Comparison of ENCODE assay signal across 8 mouse cellular contexts in genomic region chr3:89458965-89459807, GRCm38 (mm10). TPM values are rescaled to one million over a fixed set of nuclear protein-coding genes. Genes with fewer than 3 reads are reported as not detected.
DNase-seq lines count a peak whose midpoint lies in the region; ATAC-seq and TF ChIP-seq lines count a peak whose summit lies in the region.

No protein-coding gene starts in this region.

- H3K4me2 ChIP-seq in forebrain, embryonic 13.5 days, result peak overlapping the region; percentile 82
- H3K4me2 ChIP-seq in liver, embryonic 15.5 days, result peak overlapping the region; percentile 91
- H3K4me2 ChIP-seq in neural tube, embryonic 11.5 days (ENCODE audit: low read depth), result peak overlapping the region; percentile 74
- peak overlapping the region; percentile 79 for H3K4me2 ChIP-seq in stomach, embryonic 16.5 days (ENCODE audit: low read depth, low read length)

- H3K36me3 ChIP-seq in ES-Bruce4 (ENCODE audit: control insufficient read depth, insufficient read depth, low read length, poor library complexity, severe bottlenecking), result no peaks in the 10 kb centered on the region
- H3K36me3 ChIP-seq in forebrain, embryonic 13.5 days (ENCODE audit: poor library complexity, severe bottlenecking), result peaks cover 8% of the 10 kb centered on the region; the same call in 1 of the 2 replicates
- H3K36me3 ChIP-seq in liver, embryonic 15.5 days (replicated peaks), result no peaks in the 10 kb centered on the region
- no peaks in the 10 kb centered on the region for H3K36me3 ChIP-seq in neural tube, embryonic 11.5 days (ENCODE audit: control insufficient read depth, insufficient read depth, low read length)
- H3K36me3 ChIP-seq in stomach, embryonic 16.5 days (ENCODE audit: control insufficient read depth, insufficient read depth, low read length), result no peaks in the 10 kb centered on the region

- H3K4me3 ChIP-seq in ES-Bruce4 (ENCODE audit: low read depth, low read length), result peak overlapping the region; percentile 96
- H3K4me3 ChIP-seq in forebrain, embryonic 13.5 days, result peak overlapping the region; percentile 71
- H3K4me3 ChIP-seq in liver, embryonic 15.5 days (replicated peaks), result peak overlapping the region; percentile 74
- H3K4me3 ChIP-seq in neural tube, embryonic 11.5 days (ENCODE audit: low read depth, low read length), result peak overlapping the region; percentile 56
- peak overlapping the region; percentile 83 for H3K4me3 ChIP-seq in stomach, embryonic 16.5 days (replicated peaks; ENCODE audit: low read length)

- no peaks in the 10 kb centered on the region for H3K9me3 ChIP-seq in ES-Bruce4 (replicated peaks; ENCODE audit: control insufficient read depth, insufficient read depth, low read length, poor library complexity, severe bottlenecking)
- H3K9me3 ChIP-seq in forebrain, embryonic 13.5 days (replicated peaks), result no peaks in the 10 kb centered on the region
- no peaks in the 10 kb centered on the region for H3K9me3 ChIP-seq in liver, embryonic 15.5 days (replicated peaks)
- no peaks in the 10 kb centered on the region for H3K9me3 ChIP-seq in neural tube, embryonic 11.5 days (ENCODE audit: control insufficient read depth, low read length)
- H3K9me3 ChIP-seq in stomach, embryonic 16.5 days (replicated peaks; ENCODE audit: control insufficient read depth, low read length), result no peaks in the 10 kb centered on the region

- WGBS in forebrain, embryonic 13.5 days, result under 1% methylated on average over 35 of the region's 36 CpGs
- under 1% methylated on average over 34 of the region's 36 CpGs for WGBS in liver, embryonic 15.5 days (ENCODE audit: insufficient replicate concordance)
- 2% methylated on average over 36 of the region's 36 CpGs for WGBS in neural tube, embryonic 11.5 days
- under 1% methylated on average over 33 of the region's 36 CpGs for WGBS in stomach, embryonic 16.5 days

- no peak for TF ChIP-seq CTCF in ES-Bruce4 (IDR thresholded peaks at IDR 0.05; ENCODE audit: low read depth, low read length)

- no peak for TF ChIP-seq POLR2A in ES-Bruce4 (IDR thresholded peaks at IDR 0.05; ENCODE audit: insufficient read depth, low read length)

- H3K4me1 ChIP-seq in ES-Bruce4 (ENCODE audit: control insufficient read depth, insufficient read depth, low read length), result peaks cover 5% of the 10 kb centered on the region
- peaks cover 19% of the 10 kb centered on the region for H3K4me1 ChIP-seq in forebrain, embryonic 13.5 days
- H3K4me1 ChIP-seq in liver, embryonic 15.5 days (replicated peaks), result peaks cover 38% of the 10 kb centered on the region
- H3K4me1 ChIP-seq in neural tube, embryonic 11.5 days (ENCODE audit: control insufficient read depth, insufficient read depth, low read length), result peaks cover 6% of the 10 kb centered on the region
- H3K4me1 ChIP-seq in stomach, embryonic 16.5 days (ENCODE audit: control insufficient read depth, insufficient read depth, low read length), result peaks cover 18% of the 10 kb centered on the region

- H3K27ac ChIP-seq in ES-Bruce4 (ENCODE audit: insufficient read depth, low read length), result peak overlapping the region; percentile 59; the same call in 1 of the 2 replicates
- H3K27ac ChIP-seq in forebrain, embryonic 13.5 days, result peak overlapping the region; percentile 86
- peak overlapping the region; percentile 85 for H3K27ac ChIP-seq in liver, embryonic 15.5 days (replicated peaks)
- H3K27ac ChIP-seq in neural tube, embryonic 11.5 days (ENCODE audit: low read depth, low read length), result peak overlapping the region; percentile 75
- H3K27ac ChIP-seq in stomach, embryonic 16.5 days (ENCODE audit: low read length), result peak overlapping the region; percentile 94

- peak overlapping the region; percentile 60 for H3K9ac ChIP-seq in ES-Bruce4 (ENCODE audit: low read depth, poor library complexity, severe bottlenecking)
- peak overlapping the region; percentile 85 for H3K9ac ChIP-seq in forebrain, embryonic 13.5 days
- H3K9ac ChIP-seq in liver, embryonic 15.5 days, result peak overlapping the region; percentile 69
- H3K9ac ChIP-seq in neural tube, embryonic 11.5 days (ENCODE audit: low read length), result peak overlapping the region; percentile 75
- peak overlapping the region; percentile 89 for H3K9ac ChIP-seq in stomach, embryonic 16.5 days (ENCODE audit: low read length)

- peak; percentile 98 for DNase-seq in c-Kit-positive CD71-positive TER-119-positive erythroid progenitor cells, embryonic 14.5 days (ENCODE audit: low spot score)
- peak; percentile 92 to 93 for DNase-seq in heart, postnatal 10 days
- peak; percentile 97 for DNase-seq in kidney, postnatal 4 days
- peak; percentile 90 for DNase-seq in neural tube, embryonic 11.5 days (ENCODE audit: low spot score)

- ATAC-seq in forebrain, embryonic 13.5 days, result peak; percentile 94
- ATAC-seq in liver, embryonic 15.5 days (ENCODE audit: insufficient read depth), result peak; percentile 85
- ATAC-seq in neural tube, embryonic 11.5 days (ENCODE audit: insufficient read depth, low FRiP score, low TSS enrichment), result peak; percentile 82
- ATAC-seq in stomach, embryonic 16.5 days (ENCODE audit: insufficient read depth, low FRiP score), result peak; percentile 92

- intact Hi-C loops in heart, postnatal 10 days (cut with DNase I), result loop anchor here (1.0 to 5.0 kb wide), 2 partner anchors 228 to 314 kb away; partner anchors contain the start of gene Ube2q1

- no peak for TF ChIP-seq EP300 in ES-Bruce4 (IDR thresholded peaks at IDR 0.05; ENCODE audit: insufficient read depth, low read depth, low read length)

- H3K27me3 ChIP-seq in ES-Bruce4 (ENCODE audit: control insufficient read depth, insufficient read depth, low read length, poor library complexity, severe bottlenecking), result no peaks in the 10 kb centered on the region
- no peaks in the 10 kb centered on the region for H3K27me3 ChIP-seq in forebrain, embryonic 13.5 days
- no peaks in the 10 kb centered on the region for H3K27me3 ChIP-seq in liver, embryonic 15.5 days
- H3K27me3 ChIP-seq in neural tube, embryonic 11.5 days (ENCODE audit: control insufficient read depth, insufficient read depth, low read length), result no peaks in the 10 kb centered on the region
- no peaks in the 10 kb centered on the region for H3K27me3 ChIP-seq in stomach, embryonic 16.5 days (ENCODE audit: control insufficient read depth, insufficient read depth, low read length)

RNA-seq across cellular contexts. Expression of gene Pmvk, which starts 4.8 kb away (rescaled TPM):
- 48.3 and 51.9 TPM in 2 replicates for polyA plus RNA-seq in ES-Bruce4 (2011; ENCODE audit: insufficient read depth, insufficient read length, low read depth, missing spikeins)
- polyA plus RNA-seq in forebrain, embryonic 13.5 days (2015; fragmentation: Nextera tagmentation; extraction: Ambion mirVana), result 73.3 and 75.0 TPM in 2 replicates
- total RNA-seq in heart, postnatal 10 days (2021), result 10 to 100 TPM in 1 of 2 experiments, 1 to 10 TPM in 1; 8.9 to 12.1 TPM
- 35.7 and 38.4 TPM in 2 replicates for polyA plus RNA-seq in liver, embryonic 15.5 days (2015; fragmentation: Nextera tagmentation; extraction: Ambion mirVana)
- polyA plus RNA-seq in neural tube, embryonic 11.5 days (2014; fragmentation: Nextera tagmentation; extraction: Ambion mirVana), result 71.8 and 74.5 TPM in 2 replicates
- 56.0 and 64.9 TPM in 2 replicates for polyA plus RNA-seq in stomach, embryonic 16.5 days (2015; fragmentation: Nextera tagmentation; extraction: Ambion mirVana)

RNA-seq across cellular contexts. Expression of gene Pbxip1, which starts 22.7 kb away (rescaled TPM):
- 12.2 and 13.6 TPM in 2 replicates for polyA plus RNA-seq in ES-Bruce4 (2011; ENCODE audit: insufficient read depth, insufficient read length, low read depth, missing spikeins)
- polyA plus RNA-seq in forebrain, embryonic 13.5 days (2015; fragmentation: Nextera tagmentation; extraction: Ambion mirVana), result 10.2 TPM in 2 replicates
- 10 to 100 TPM; 66.5 to 66.8 TPM for total RNA-seq in heart, postnatal 10 days (2021)
- 7.4 and 8.1 TPM in 2 replicates for polyA plus RNA-seq in liver, embryonic 15.5 days (2015; fragmentation: Nextera tagmentation; extraction: Ambion mirVana)
- 8.6 and 9.1 TPM in 2 replicates for polyA plus RNA-seq in neural tube, embryonic 11.5 days (2014; fragmentation: Nextera tagmentation; extraction: Ambion mirVana)
- 41.8 and 51.2 TPM in 2 replicates for polyA plus RNA-seq in stomach, embryonic 16.5 days (2015; fragmentation: Nextera tagmentation; extraction: Ambion mirVana)

RNA-seq across cellular contexts. Expression of gene Pygo2, which starts 29.2 kb away (rescaled TPM):
- polyA plus RNA-seq in ES-Bruce4 (2011; ENCODE audit: insufficient read depth, insufficient read length, low read depth, missing spikeins), result 41.7 and 43.3 TPM in 2 replicates
- 30.4 and 32.4 TPM in 2 replicates for polyA plus RNA-seq in forebrain, embryonic 13.5 days (2015; fragmentation: Nextera tagmentation; extraction: Ambion mirVana)
- total RNA-seq in heart, postnatal 10 days (2021), result 10 to 100 TPM; 16.8 to 22.3 TPM
- polyA plus RNA-seq in liver, embryonic 15.5 days (2015; fragmentation: Nextera tagmentation; extraction: Ambion mirVana), result 10.1 and 10.6 TPM in 2 replicates
- 55.7 and 59.8 TPM in 2 replicates for polyA plus RNA-seq in neural tube, embryonic 11.5 days (2014; fragmentation: Nextera tagmentation; extraction: Ambion mirVana)
- 21.1 and 23.4 TPM in 2 replicates for polyA plus RNA-seq in stomach, embryonic 16.5 days (2015; fragmentation: Nextera tagmentation; extraction: Ambion mirVana)

RNA-seq across cellular contexts. Expression of gene Shc1, which starts 40.9 kb away (rescaled TPM):
- polyA plus RNA-seq in ES-Bruce4 (2011; ENCODE audit: insufficient read depth, insufficient read length, low read depth, missing spikeins), result 87.4 and 88.9 TPM in 2 replicates
- 15.9 and 16.7 TPM in 2 replicates for polyA plus RNA-seq in forebrain, embryonic 13.5 days (2015; fragmentation: Nextera tagmentation; extraction: Ambion mirVana)
- total RNA-seq in heart, postnatal 10 days (2021), result 10 to 100 TPM; 59.1 to 62.1 TPM
- polyA plus RNA-seq in liver, embryonic 15.5 days (2015; fragmentation: Nextera tagmentation; extraction: Ambion mirVana), result 44.8 and 50.6 TPM in 2 replicates
- 43.9 and 48.0 TPM in 2 replicates for polyA plus RNA-seq in neural tube, embryonic 11.5 days (2014; fragmentation: Nextera tagmentation; extraction: Ambion mirVana)
- polyA plus RNA-seq in stomach, embryonic 16.5 days (2015; fragmentation: Nextera tagmentation; extraction: Ambion mirVana), result 96.5 and 103 TPM in 2 replicates

RNA-seq across cellular contexts. Expression of gene Cks1b, which starts 41.0 kb away (rescaled TPM):
- 290 and 304 TPM in 2 replicates for polyA plus RNA-seq in ES-Bruce4 (2011; ENCODE audit: insufficient read depth, insufficient read length, low read depth, missing spikeins)
- polyA plus RNA-seq in forebrain, embryonic 13.5 days (2015; fragmentation: Nextera tagmentation; extraction: Ambion mirVana), result 352 TPM in 2 replicates
- 10 to 100 TPM; 26.6 to 26.9 TPM for total RNA-seq in heart, postnatal 10 days (2021)
- polyA plus RNA-seq in liver, embryonic 15.5 days (2015; fragmentation: Nextera tagmentation; extraction: Ambion mirVana), result 210 and 229 TPM in 2 replicates
- 432 and 463 TPM in 2 replicates for polyA plus RNA-seq in neural tube, embryonic 11.5 days (2014; fragmentation: Nextera tagmentation; extraction: Ambion mirVana)
- 322 and 323 TPM in 2 replicates for polyA plus RNA-seq in stomach, embryonic 16.5 days (2015; fragmentation: Nextera tagmentation; extraction: Ambion mirVana)

Comparison
In these comparisons a context has a peak if more than half of its experiments do, and no peak if none do; other contexts are left out.
1. Peak in every context shown above with its lines: DNase-seq, ATAC-seq, H3K4me3 ChIP-seq and H3K27ac ChIP-seq.